Mouse (Mus musculus) adrenal gland (tissue): ENCODE results near the gene Rrm2.

Source experiments
- intact Hi-C: fragments of 180-260 bp; cut with DNase I; formaldehyde crosslinking; loops from one replicate; pipeline ENCODE4 v1.15.1; 2025

The Rrm2 gene

DNA sequence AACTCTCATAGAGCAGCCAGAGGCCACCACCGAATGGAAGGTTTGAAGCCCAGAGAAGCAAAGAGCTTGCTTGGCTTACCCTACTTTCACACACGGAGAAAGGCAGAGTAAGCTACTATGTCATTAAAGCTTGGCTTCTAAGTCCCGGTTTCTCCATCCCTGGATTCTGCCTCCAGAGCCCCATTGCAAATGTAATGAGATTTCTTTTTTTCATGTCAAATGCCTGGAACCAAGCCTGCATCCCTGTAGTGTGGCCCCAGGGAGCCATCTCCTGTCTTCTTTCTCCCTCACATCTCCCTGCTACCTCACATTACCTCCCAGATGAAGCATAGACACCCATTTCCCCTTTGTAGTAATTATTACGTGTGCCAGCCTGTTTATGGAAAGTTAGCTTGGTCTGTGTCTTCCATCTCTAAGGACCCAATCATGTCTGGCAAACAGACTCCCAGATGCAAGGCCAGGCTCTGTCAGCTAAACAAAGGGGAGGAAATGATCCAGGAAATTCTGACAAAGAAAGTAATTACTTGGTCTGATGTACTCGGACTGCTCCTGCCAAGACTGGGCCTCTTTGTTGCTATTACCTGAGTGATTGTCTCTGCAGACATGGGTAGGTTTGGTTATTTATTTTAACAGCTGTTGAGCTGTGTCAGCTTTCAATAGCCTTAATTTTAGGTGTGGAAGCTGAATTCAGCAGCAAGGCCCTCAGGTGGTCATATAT, 38.7 kb downstream of the Rrm2 start:
- intact Hi-C loops: no loop called here

DNA sequence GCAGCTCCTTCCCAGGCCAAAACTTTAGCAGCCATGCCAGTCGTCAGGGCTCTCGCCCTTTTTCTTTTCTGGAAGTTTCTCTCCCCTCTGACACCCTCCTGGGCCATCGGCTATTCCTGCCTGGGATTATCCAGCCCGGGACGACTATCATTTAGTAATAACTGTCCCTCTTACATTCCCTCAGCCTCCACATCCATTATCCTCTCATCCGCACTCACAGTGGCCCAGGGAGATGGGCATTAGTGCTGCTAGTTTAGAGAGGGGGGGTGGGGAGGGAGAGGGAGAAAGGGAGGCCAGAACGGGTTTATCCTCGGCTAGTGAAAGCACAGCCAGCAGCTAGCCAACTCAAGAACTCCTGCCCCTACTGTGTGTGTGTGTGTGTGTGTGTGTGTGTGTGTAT, 39.3 kb downstream of the Rrm2 start:
- intact Hi-C loops: no loop called here

- intact Hi-C loops: no loop called here
These were observed 42.5 kb downstream of the Rrm2 start for GRCm38 (mm10) chr12:24750521-24750920.

GRCm38 (mm10) chr12:24753680-24754079, 45.6 kb downstream of the Rrm2 start:
- intact Hi-C loops: no loop called here

GRCm38 (mm10) chr12:24754693-24755092, 46.7 kb downstream of the Rrm2 start:
- intact Hi-C loops: no loop called here

- intact Hi-C loops: no loop called here
These were observed 47.4 kb downstream of the Rrm2 start for GRCm38 (mm10) chr12:24755471-24755870.

- intact Hi-C loops: no loop called here
These were observed 49.3 kb downstream of the Rrm2 start for GRCm38 (mm10) chr12:24757387-24757786.

DNA sequence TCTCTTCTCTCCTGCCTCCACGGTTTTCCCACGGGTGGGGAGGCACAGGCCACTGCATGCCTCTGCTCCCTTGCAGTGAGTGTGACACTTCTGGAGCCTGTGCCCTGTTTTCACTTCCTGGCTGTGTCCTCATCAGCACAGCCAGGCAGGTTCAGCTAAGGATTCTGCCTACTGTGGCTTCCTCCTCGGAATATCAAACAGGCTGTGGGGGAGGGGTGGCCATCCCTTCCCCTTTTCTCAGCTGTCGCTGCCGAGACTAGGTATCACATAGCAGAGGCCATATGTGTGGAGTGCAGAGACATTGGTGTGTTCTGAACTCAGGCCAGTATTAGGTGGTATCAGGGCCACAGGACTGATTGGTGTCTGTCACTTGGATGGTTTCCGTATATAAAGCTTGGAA, 50.3 kb downstream of the Rrm2 start:
- intact Hi-C loops: no loop called here

GRCm38 (mm10) chr12:24762253-24762652, 54.2 kb downstream of the Rrm2 start:
- intact Hi-C loops: no loop called here
